Mouse (Mus musculus): Measurements from ENCODE around the gene Spef2. TPM values are rescaled to one million over a fixed set of nuclear protein-coding genes. Genes with fewer than 3 reads are reported as not detected.
"Not testable (repeated sequence)": the region's sequence is repeated elsewhere in the genome, so short reads cannot be mapped to it uniquely, and the experiment has no call there.

Spef2 gene
- polyA plus RNA-seq, 1 experiment from 2014 or later, result 0.41 TPM

GRCm38 (mm10) chr15:9664948-9665347 is 83.7 kb downstream of the Spef2 start:
- not testable (repeated sequence) for H3K4me1 ChIP-seq; H3K27ac ChIP-seq (replicated peaks); H3K4me2 ChIP-seq; ATAC-seq (ENCODE audit: extremely low read depth, insufficient number of reproducible peaks, low FRiP score, low TSS enrichment); H3K4me3 ChIP-seq; H3K9ac ChIP-seq; H3K36me3 ChIP-seq; H3K27me3 ChIP-seq (replicated peaks); H3K9me3 ChIP-seq
- WGBS, result 34% methylated on average over 2 of the region's 2 CpGs

- ATAC-seq (ENCODE audit: extremely low read depth, insufficient number of reproducible peaks, low FRiP score, low TSS enrichment), result no peak
These were observed 87.5 kb downstream of the Spef2 start for GRCm38 (mm10) chr15:9661215-9661614.

GRCm38 (mm10) chr15:9634471-9634870 is 114.2 kb downstream of the Spef2 start:
- H3K4me2 ChIP-seq, result no peak overlapping the region
- H3K9ac ChIP-seq, result no peak overlapping the region
- H3K36me3 ChIP-seq, result no peaks in the 10 kb centered on the region
- no peaks in the 10 kb centered on the region for H3K4me1 ChIP-seq
- no peaks in the 10 kb centered on the region for H3K27me3 ChIP-seq (replicated peaks)
- 82% methylated on average over 12 of the region's 12 CpGs for WGBS
- H3K9me3 ChIP-seq, result no peaks in the 10 kb centered on the region
- no peak for ATAC-seq (ENCODE audit: extremely low read depth, insufficient number of reproducible peaks, low FRiP score, low TSS enrichment)
- H3K27ac ChIP-seq (replicated peaks), result no peak overlapping the region
- no peak overlapping the region for H3K4me3 ChIP-seq

More at GRCm38 (mm10) chr15:9661215-9661614, 87.5 kb downstream of the Spef2 start:
- WGBS, result 65% methylated on average over 1 of the region's 1 CpGs
- Histone ChIP-seq H3K9me3 (no peaks in the 10 kb centered on the region), H3K4me3 (no peak overlapping the region), H3K9ac (no peak overlapping the region), H3K27me3 (replicated peaks) (no peaks in the 10 kb centered on the region), H3K27ac (replicated peaks) (no peak overlapping the region), H3K4me1 (no peaks in the 10 kb centered on the region), H3K4me2 (no peak overlapping the region), H3K36me3 (no peaks in the 10 kb centered on the region)

GRCm38 (mm10) chr15:9631657-9632056 is 117.0 kb downstream of the Spef2 start:
- no peaks in the 10 kb centered on the region for H3K27me3 ChIP-seq (replicated peaks)
- 78% methylated on average over 6 of the region's 6 CpGs for WGBS
- no peaks in the 10 kb centered on the region for H3K4me1 ChIP-seq
- H3K27ac ChIP-seq (replicated peaks), result no peak overlapping the region
- H3K4me3 ChIP-seq, result no peak overlapping the region
- H3K4me2 ChIP-seq, result no peak overlapping the region
- H3K9ac ChIP-seq, result no peak overlapping the region
- ATAC-seq (ENCODE audit: extremely low read depth, insufficient number of reproducible peaks, low FRiP score, low TSS enrichment), result no peak
- H3K36me3 ChIP-seq, result no peaks in the 10 kb centered on the region
- H3K9me3 ChIP-seq, result no peaks in the 10 kb centered on the region

GRCm38 (mm10) chr15:9629660-9630059 is 119.0 kb downstream of the Spef2 start:
- 71% methylated on average over 1 of the region's 1 CpGs for WGBS
- H3K27ac ChIP-seq (replicated peaks), result no peak overlapping the region
- no peak overlapping the region for H3K9ac ChIP-seq
- H3K4me3 ChIP-seq, result no peak overlapping the region
- H3K27me3 ChIP-seq (replicated peaks), result no peaks in the 10 kb centered on the region
- no peak overlapping the region for H3K4me2 ChIP-seq
- H3K36me3 ChIP-seq, result no peaks in the 10 kb centered on the region
- H3K9me3 ChIP-seq, result no peaks in the 10 kb centered on the region
- no peaks in the 10 kb centered on the region for H3K4me1 ChIP-seq
- ATAC-seq (ENCODE audit: extremely low read depth, insufficient number of reproducible peaks, low FRiP score, low TSS enrichment), result no peak

GRCm38 (mm10) chr15:9624619-9625018 is 124.0 kb downstream of the Spef2 start:
- H3K4me2 ChIP-seq, result no peak overlapping the region
- H3K4me3 ChIP-seq, result no peak overlapping the region
- H3K27ac ChIP-seq (replicated peaks), result no peak overlapping the region
- H3K36me3 ChIP-seq, result no peaks in the 10 kb centered on the region
- H3K27me3 ChIP-seq (replicated peaks), result no peaks in the 10 kb centered on the region
- no peaks in the 10 kb centered on the region for H3K9me3 ChIP-seq
- no peak overlapping the region for H3K9ac ChIP-seq
- 55% methylated on average over 2 of the region's 2 CpGs for WGBS
- H3K4me1 ChIP-seq, result no peaks in the 10 kb centered on the region
- no peak for ATAC-seq (ENCODE audit: extremely low read depth, insufficient number of reproducible peaks, low FRiP score, low TSS enrichment)

- H3K27ac ChIP-seq (replicated peaks), result no peak overlapping the region
- ATAC-seq (ENCODE audit: extremely low read depth, insufficient number of reproducible peaks, low FRiP score, low TSS enrichment), result no peak
- no peak overlapping the region for H3K9ac ChIP-seq
- H3K4me3 ChIP-seq, result no peak overlapping the region
- H3K36me3 ChIP-seq, result no peaks in the 10 kb centered on the region
- 51% methylated on average over 4 of the region's 4 CpGs for WGBS
- no peaks in the 10 kb centered on the region for H3K27me3 ChIP-seq (replicated peaks)
- H3K4me1 ChIP-seq, result no peaks in the 10 kb centered on the region
- H3K9me3 ChIP-seq, result no peaks in the 10 kb centered on the region
- no peak overlapping the region for H3K4me2 ChIP-seq
These were observed 140.5 kb downstream of the Spef2 start for GRCm38 (mm10) chr15:9608177-9608576.

- Histone ChIP-seq H3K4me1 (no peaks in the 10 kb centered on the region), H3K27me3 (replicated peaks) (no peaks in the 10 kb centered on the region), H3K27ac (replicated peaks) (no peak overlapping the region), H3K4me2 (no peak overlapping the region), H3K9ac (no peak overlapping the region), H3K4me3 (no peak overlapping the region), H3K36me3 (no peaks in the 10 kb centered on the region), H3K9me3 (no peaks in the 10 kb centered on the region)
- ATAC-seq (ENCODE audit: extremely low read depth, insufficient number of reproducible peaks, low FRiP score, low TSS enrichment), result no peak
- WGBS, result 80% methylated on average over 6 of the region's 6 CpGs
These were observed 148.6 kb downstream of the Spef2 start for GRCm38 (mm10) chr15:9600088-9600455.

- no peak overlapping the region for H3K4me3 ChIP-seq
- ATAC-seq (ENCODE audit: extremely low read depth, insufficient number of reproducible peaks, low FRiP score, low TSS enrichment), result no peak
- no peaks in the 10 kb centered on the region for H3K9me3 ChIP-seq
- no peak overlapping the region for H3K9ac ChIP-seq
- H3K27ac ChIP-seq (replicated peaks), result no peak overlapping the region
- H3K36me3 ChIP-seq, result no peaks in the 10 kb centered on the region
- H3K4me2 ChIP-seq, result no peak overlapping the region
- no peaks in the 10 kb centered on the region for H3K4me1 ChIP-seq
- 78% methylated on average over 12 of the region's 12 CpGs for WGBS
- H3K27me3 ChIP-seq (replicated peaks), result no peaks in the 10 kb centered on the region
These were observed 149.1 kb downstream of the Spef2 start for GRCm38 (mm10) chr15:9599382-9600087.

- H3K27me3 ChIP-seq (replicated peaks), result no peaks in the 10 kb centered on the region
- H3K9me3 ChIP-seq, result no peaks in the 10 kb centered on the region
- H3K4me1 ChIP-seq, result no peaks in the 10 kb centered on the region
- no peak overlapping the region for H3K4me2 ChIP-seq
- H3K9ac ChIP-seq, result no peak overlapping the region
- ATAC-seq (ENCODE audit: extremely low read depth, insufficient number of reproducible peaks, low FRiP score, low TSS enrichment), result no peak
- no peak overlapping the region for H3K27ac ChIP-seq (replicated peaks)
- WGBS, result 78% methylated on average over 6 of the region's 6 CpGs
- H3K36me3 ChIP-seq, result no peaks in the 10 kb centered on the region
- no peak overlapping the region for H3K4me3 ChIP-seq
These were observed 152.2 kb downstream of the Spef2 start for GRCm38 (mm10) chr15:9596298-9597060.

GRCm38 (mm10) chr15:9589939-9590338 is 158.7 kb downstream of the Spef2 start:
- no peak overlapping the region for H3K4me2 ChIP-seq
- H3K4me1 ChIP-seq, result no peaks in the 10 kb centered on the region
- ATAC-seq (ENCODE audit: extremely low read depth, insufficient number of reproducible peaks, low FRiP score, low TSS enrichment), result no peak
- no peaks in the 10 kb centered on the region for H3K27me3 ChIP-seq (replicated peaks)
- WGBS, result 82% methylated on average over 4 of the region's 4 CpGs
- no peaks in the 10 kb centered on the region for H3K9me3 ChIP-seq
- no peaks in the 10 kb centered on the region for H3K36me3 ChIP-seq
- no peak overlapping the region for H3K9ac ChIP-seq
- no peak overlapping the region for H3K4me3 ChIP-seq
- H3K27ac ChIP-seq (replicated peaks), result no peak overlapping the region
